Mouse (Mus musculus): ENCODE data around the gene Retn.

DNA sequence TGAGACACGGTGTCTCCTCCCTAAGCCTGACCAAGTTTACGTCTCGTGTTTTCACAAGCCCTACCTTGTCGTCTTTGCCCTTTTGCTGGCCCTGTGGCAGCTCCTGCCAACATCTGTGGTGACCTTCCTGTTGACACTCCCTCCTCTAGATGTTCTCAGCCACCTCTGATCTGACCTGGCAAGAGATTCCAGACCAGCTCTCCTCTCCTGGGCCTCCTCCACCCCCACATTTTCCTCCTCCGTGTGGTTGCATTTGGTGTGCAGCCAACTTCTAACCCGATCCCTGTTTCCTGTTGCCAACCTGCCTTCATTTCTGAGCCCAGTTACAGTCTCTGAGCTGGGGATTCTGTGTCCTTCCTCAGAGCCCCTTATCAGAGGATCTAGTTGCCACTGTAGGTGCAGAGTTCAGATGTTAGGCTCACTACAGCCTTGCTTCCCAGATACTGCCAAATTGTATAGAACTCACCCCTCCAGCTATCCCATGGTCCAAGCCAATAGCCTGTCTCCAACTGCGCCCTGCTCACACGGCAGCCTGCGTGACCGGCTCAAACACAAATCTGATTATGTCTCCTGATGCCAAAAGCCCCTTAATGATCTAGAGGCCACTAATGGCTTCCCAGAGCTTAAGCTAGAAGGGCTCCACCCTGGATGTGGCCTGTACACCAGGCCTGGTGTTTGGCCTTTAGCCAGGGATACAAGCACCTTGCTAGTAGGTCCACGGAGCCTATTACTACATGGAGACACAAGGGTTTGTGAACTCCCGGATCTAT lies 46.3 kb upstream of the Retn start:
- TF ChIP-seq CTCF (IDR thresholded peaks at IDR 0.05) (no peak), EP300 (IDR thresholded peaks at IDR 0.05) (no peak)

Data from lung, postnatal 0 days (tissue).